Mouse (Mus musculus): ENCODE data around the gene Ndufb5. TPM values are rescaled to one million over a fixed set of nuclear protein-coding genes. Genes with fewer than 3 reads are reported as not detected.
A peak's percentile ranks its signal among the peaks of the same experiment; 100 is the strongest.
"Not testable (repeated sequence)": the region's sequence is repeated elsewhere in the genome, so short reads cannot be mapped to it uniquely, and the experiment has no call there.

Gene Ndufb5
- polyA plus RNA-seq, 1 experiment: 224 TPM

DNA sequence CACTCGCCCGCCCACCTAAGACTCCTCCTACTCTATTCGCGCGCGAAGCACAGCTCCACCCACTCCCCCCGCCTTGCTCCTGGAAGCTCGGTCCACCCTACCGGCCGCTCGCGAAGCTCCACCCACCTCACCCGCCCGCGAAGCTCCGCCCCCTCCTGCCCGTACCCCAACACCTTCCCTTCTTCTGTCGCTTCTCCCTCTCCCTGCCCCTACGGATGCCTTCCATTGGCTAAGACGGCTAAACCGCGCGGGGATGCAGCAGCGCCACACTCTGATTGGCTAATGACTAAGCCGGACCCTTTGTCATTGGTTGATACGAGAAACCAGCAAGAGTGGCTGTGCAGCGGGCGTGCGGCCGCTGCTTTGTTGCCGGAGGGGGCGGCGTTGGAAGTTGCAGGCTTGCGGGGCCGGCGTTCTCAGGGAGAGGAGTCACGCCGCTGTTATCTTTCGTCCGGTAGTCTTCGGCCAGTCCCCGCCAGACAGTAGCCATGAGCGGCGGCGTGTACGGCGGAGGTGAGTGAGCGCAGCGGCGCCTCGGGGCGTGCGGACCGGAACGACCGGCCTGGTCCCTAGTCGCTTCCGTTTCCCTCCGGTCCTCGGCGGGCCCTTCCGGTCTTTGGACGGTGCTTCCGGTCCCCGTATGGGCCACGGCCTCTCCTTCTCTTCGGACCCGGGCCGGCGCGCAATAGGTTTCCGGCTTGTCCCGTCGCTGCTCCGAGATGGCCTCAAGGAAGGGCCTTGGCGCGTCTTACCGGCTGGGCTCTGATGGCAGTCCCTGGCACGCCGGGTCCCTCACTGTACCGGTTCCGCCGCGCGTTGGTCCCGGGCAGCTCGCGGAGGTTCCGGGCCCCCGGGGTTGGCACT lies 28.2 kb upstream of the Ndufb5 start:
- Histone ChIP-seq H3K27me3 (ENCODE audit: control insufficient read depth, insufficient read depth, insufficient read length) (no peaks in the 10 kb centered on the region), H3K4me2 (ENCODE audit: low read depth) (peak overlapping the region; percentile 56), H3K79me2 (ENCODE audit: control insufficient read depth, insufficient read depth) (peaks cover 27% of the 10 kb centered on the region), H3ac (ENCODE audit: control insufficient read depth, insufficient read length) (peak overlapping the region; percentile 60), H3K4me3 (peak overlapping the region; percentile 84), H3K36me3 (ENCODE audit: control insufficient read depth, insufficient read depth) (peaks cover 14% of the 10 kb centered on the region)
- TF ChIP-seq POLR2AphosphoS2 (IDR thresholded peaks at IDR 0.05; ENCODE audit: insufficient read length, low read depth) (no peak), TCF3 (IDR thresholded peaks at IDR 0.05; ENCODE audit: insufficient read length, low read depth) (no peak), TCF12 (IDR thresholded peaks at IDR 0.05; ENCODE audit: insufficient read depth, poor library complexity, severe bottlenecking) (no peak), MAX (IDR thresholded peaks at IDR 0.05; ENCODE audit: low read depth) (no peak), POLR2A (IDR thresholded peaks at IDR 0.05; ENCODE audit: insufficient read length, low read depth) (peak; percentile 50), SRF (IDR thresholded peaks at IDR 0.05; ENCODE audit: control insufficient read depth, insufficient read length, low read depth) (no peak), REST (IDR thresholded peaks at IDR 0.05; ENCODE audit: insufficient read depth, insufficient read length) (no peak), CEBPB (IDR thresholded peaks at IDR 0.05; ENCODE audit: insufficient read depth, poor library complexity, severe bottlenecking) (no peak), MYOG (IDR thresholded peaks at IDR 0.05; ENCODE audit: control insufficient read depth in 1 of 3, insufficient read depth in 1 of 3, insufficient read length in 2 of 3, low read depth in 2 of 3) (peak in 2 of 3 experiments; percentile 20), E2F4 (IDR thresholded peaks at IDR 0.05; ENCODE audit: insufficient read depth) (no peak), USF1 (IDR thresholded peaks at IDR 0.05; ENCODE audit: low read depth) (no peak), MYOD1 (IDR thresholded peaks at IDR 0.05; ENCODE audit: control insufficient read depth in 1 of 3, insufficient read length in 2 of 3, low read depth in 2 of 3) (peak in 1 of 3 experiments; percentile 18)

DNA sequence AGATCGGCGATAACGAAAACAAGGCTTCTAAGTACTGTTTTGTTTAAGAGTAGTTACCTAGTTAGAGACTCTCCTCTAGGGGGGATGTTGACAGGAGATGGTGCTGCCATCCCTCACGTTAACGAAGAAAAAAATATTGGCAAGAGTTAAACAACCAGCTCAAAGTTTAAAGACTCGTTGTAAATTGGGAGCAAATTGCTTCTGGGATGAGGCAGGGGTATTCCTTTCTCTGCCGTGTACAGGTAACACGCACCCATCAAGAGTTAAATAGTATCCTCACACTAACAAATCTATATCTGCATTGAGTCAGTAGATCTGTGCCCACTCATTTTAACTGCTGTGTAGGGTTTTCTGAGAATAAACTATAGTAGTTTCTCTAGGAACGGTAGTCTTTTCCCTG lies 27.4 kb upstream of the Ndufb5 start:
- peak overlapping the region; percentile 92 for H3K4me2 ChIP-seq (ENCODE audit: low read depth)
- TF ChIP-seq POLR2AphosphoS2 (IDR thresholded peaks at IDR 0.05; ENCODE audit: insufficient read length, low read depth) (no peak), MYOD1 (IDR thresholded peaks at IDR 0.05; ENCODE audit: control insufficient read depth in 1 of 3, insufficient read length in 2 of 3, low read depth in 2 of 3) (no peak), REST (IDR thresholded peaks at IDR 0.05; ENCODE audit: insufficient read depth, insufficient read length) (no peak), E2F4 (IDR thresholded peaks at IDR 0.05; ENCODE audit: insufficient read depth) (no peak), MAX (IDR thresholded peaks at IDR 0.05; ENCODE audit: low read depth) (no peak), SRF (IDR thresholded peaks at IDR 0.05; ENCODE audit: control insufficient read depth, insufficient read length, low read depth) (no peak), TCF3 (IDR thresholded peaks at IDR 0.05; ENCODE audit: insufficient read length, low read depth) (no peak), MYOG (IDR thresholded peaks at IDR 0.05; ENCODE audit: control insufficient read depth in 1 of 3, insufficient read depth in 1 of 3, insufficient read length in 2 of 3, low read depth in 2 of 3) (no peak), USF1 (IDR thresholded peaks at IDR 0.05; ENCODE audit: low read depth) (no peak), POLR2A (IDR thresholded peaks at IDR 0.05; ENCODE audit: insufficient read length, low read depth) (no peak), TCF12 (IDR thresholded peaks at IDR 0.05; ENCODE audit: insufficient read depth, poor library complexity, severe bottlenecking) (no peak)
- H3ac ChIP-seq (ENCODE audit: control insufficient read depth, insufficient read length): peak overlapping the region; percentile 60
- H3K27me3 ChIP-seq (ENCODE audit: control insufficient read depth, insufficient read depth, insufficient read length): no peaks in the 10 kb centered on the region
- H3K36me3 ChIP-seq (ENCODE audit: control insufficient read depth, insufficient read depth): peaks cover 20% of the 10 kb centered on the region
- peak overlapping the region; percentile 84 for H3K4me3 ChIP-seq
- peaks cover 27% of the 10 kb centered on the region for H3K79me2 ChIP-seq (ENCODE audit: control insufficient read depth, insufficient read depth)

- Histone ChIP-seq H3K79me2 (ENCODE audit: control insufficient read depth, insufficient read depth) (peaks cover 27% of the 10 kb centered on the region), H3K4me3 (no peak overlapping the region), H3K27me3 (ENCODE audit: control insufficient read depth, insufficient read depth, insufficient read length) (no peaks in the 10 kb centered on the region), H3ac (ENCODE audit: control insufficient read depth, insufficient read length) (no peak overlapping the region), H3K4me2 (ENCODE audit: low read depth) (no peak overlapping the region), H3K36me3 (ENCODE audit: control insufficient read depth, insufficient read depth) (peaks cover 50% of the 10 kb centered on the region)
- TF ChIP-seq TCF12 (IDR thresholded peaks at IDR 0.05; ENCODE audit: insufficient read depth, poor library complexity, severe bottlenecking): no peak
Measured at GRCm38 (mm10) chr3:32713711-32714110, 23.1 kb upstream of the Ndufb5 start.

- not testable (repeated sequence) for H3K4me3 ChIP-seq; H3K27me3 ChIP-seq (ENCODE audit: control insufficient read depth, insufficient read depth, insufficient read length); H3ac ChIP-seq (ENCODE audit: control insufficient read depth, insufficient read length); H3K4me2 ChIP-seq (ENCODE audit: low read depth); H3K79me2 ChIP-seq (ENCODE audit: control insufficient read depth, insufficient read depth)
- H3K36me3 ChIP-seq (ENCODE audit: control insufficient read depth, insufficient read depth): peaks cover 67% of the 10 kb centered on the region
Measured at GRCm38 (mm10) chr3:32717403-32717802, 19.4 kb upstream of the Ndufb5 start.

- Histone ChIP-seq H3ac (ENCODE audit: control insufficient read depth, insufficient read length) (no peak overlapping the region), H3K4me2 (ENCODE audit: low read depth) (no peak overlapping the region)
Measured at GRCm38 (mm10) chr3:32718271-32718670, 18.5 kb upstream of the Ndufb5 start.

More at GRCm38 (mm10) chr3:32718271-32718670, 18.5 kb upstream of the Ndufb5 start:
- H3K79me2 ChIP-seq (ENCODE audit: control insufficient read depth, insufficient read depth): no peaks in the 10 kb centered on the region
- no peak overlapping the region for H3K4me3 ChIP-seq
- TF ChIP-seq MAX (IDR thresholded peaks at IDR 0.05; ENCODE audit: low read depth) (no peak), TCF3 (IDR thresholded peaks at IDR 0.05; ENCODE audit: insufficient read length, low read depth) (no peak)
- peaks cover 67% of the 10 kb centered on the region for H3K36me3 ChIP-seq (ENCODE audit: control insufficient read depth, insufficient read depth)
- H3K27me3 ChIP-seq (ENCODE audit: control insufficient read depth, insufficient read depth, insufficient read length): no peaks in the 10 kb centered on the region
